Mouse (Mus musculus) liver, embryonic 11.5 days (tissue): ENCODE data around the gene Rbm34. TPM values are rescaled to one million over a fixed set of nuclear protein-coding genes. Genes with fewer than 3 reads are reported as not detected.

ENCODE experiments used
- ATAC-seq: fragments of 200-750 bp; cut with Nextera tagmentation; replicated peaks from 2 replicates; pipeline ENCODE4 v1.8.0; 2017; ENCODE audit warnings: moderate number of reproducible peaks, mild to moderate bottlenecking, moderate TSS enrichment, moderate library complexity; ENCODE audit not compliant: low FRiP score
- DNase-seq: peaks from one replicate; pipeline ENCODE4 v3.0.0-alpha.2; 2017; ENCODE audit warnings: low spot score
- H3K27ac ChIP-seq: fragments of 300-500 bp; sonication (generic); 2 replicates; pipeline ENCODE4 v1.5.1; 2014; ENCODE audit warnings: mild to moderate bottlenecking, low read depth, low read length, control low read depth
- H3K27me3 ChIP-seq: fragments of 300-500 bp; sonication (generic); replicated peaks from 2 replicates; pipeline ENCODE4 v1.6.1; 2014; ENCODE audit warnings: low read length, mixed read lengths; ENCODE audit not compliant: control insufficient read depth, insufficient read depth
- H3K36me3 ChIP-seq: fragments of 300-500 bp; sonication (generic); 2 replicates; pipeline ENCODE4 v1.6.1; 2014; ENCODE audit warnings: mild to moderate bottlenecking, low read length, moderate library complexity, mixed read lengths; ENCODE audit not compliant: control insufficient read depth, insufficient read depth
- H3K4me1 ChIP-seq: fragments of 300-500 bp; sonication (generic); replicated peaks from 2 replicates; pipeline ENCODE4 v1.6.1; 2014; ENCODE audit warnings: low read length, mixed read lengths; ENCODE audit not compliant: control insufficient read depth, insufficient read depth
- H3K4me2 ChIP-seq: fragments of 300-500 bp; sonication (generic); 2 replicates; pipeline ENCODE4 v1.6.1; 2014; ENCODE audit warnings: mild to moderate bottlenecking, control low read depth, moderate library complexity
- H3K4me3 ChIP-seq: fragments of 300-500 bp; sonication (generic); 2 replicates; pipeline ENCODE4 v1.5.1; 2014; ENCODE audit warnings: low read depth, low read length, control low read depth
- H3K9ac ChIP-seq: fragments of 300-500 bp; sonication (generic); 2 replicates; pipeline ENCODE4 v1.6.1; 2014; ENCODE audit warnings: low read depth, low read length, control low read depth
- H3K9me3 ChIP-seq: fragments of 300-500 bp; sonication (generic); 2 replicates; pipeline ENCODE4 v1.6.1; 2016; ENCODE audit warnings: low read length, inconsistent platforms, mixed read lengths; ENCODE audit not compliant: control insufficient read depth
- WGBS: fragments of 180-500 bp; shearing (Covaris S2); extraction: QIAGEN DNeasy Blood & Tissue Kit; methylation state at CpG from one replicate; pipeline ENCODE4 v1.1.7; 2014; 5-methylcytosine and 5-hydroxymethylcytosine counted together
- polyA plus RNA-seq: library from polyadenylated mRNA; unstranded; fragments of >200 nt; fragmentation: Nextera tagmentation; extraction: Ambion mirVana; gene quantifications from 2 replicates; pipeline ENCODE4 v1.2.1, GENCODE M21; 2014

Gene Rbm34
- polyA plus RNA-seq, 1 experiment from 2014 or later = 30.5 TPM

- peak overlapping the region; percentile 84 for H3K9ac ChIP-seq
- H3K9me3 ChIP-seq = no peaks in the 10 kb centered on the region
- peak overlapping the region; percentile 75; the same call in 1 of the 2 replicates for H3K27ac ChIP-seq
- DNase-seq (no peak), ATAC-seq (peak; percentile 25)
- H3K36me3 ChIP-seq = peaks cover 5% of the 10 kb centered on the region; the same call in 1 of the 2 replicates
- no peaks in the 10 kb centered on the region for H3K27me3 ChIP-seq
- 13% methylated on average over 13 of the region's 13 CpGs for WGBS
- peaks cover 13% of the 10 kb centered on the region for H3K4me1 ChIP-seq
- H3K4me2 ChIP-seq = peak overlapping the region; percentile 89
- peak overlapping the region; percentile 81 for H3K4me3 ChIP-seq
Observed at GRCm38 (mm10) chr8:126971314-126971664, 418 bp upstream of the Rbm34 start.

- no peak for ATAC-seq
- WGBS = 91% methylated on average over 1 of the region's 1 CpGs
- peak overlapping the region; percentile 84 for H3K4me2 ChIP-seq
Observed at GRCm38 (mm10) chr8:126969546-126969945, 1.3 kb downstream of the Rbm34 start.

GRCm38 (mm10) chr8:126968107-126968506 is 2.8 kb downstream of the Rbm34 start:
- H3K4me1 ChIP-seq = peaks cover 8% of the 10 kb centered on the region
- WGBS = 91% methylated on average over 6 of the region's 6 CpGs
- H3K4me2 ChIP-seq = no peak overlapping the region
- H3K27ac ChIP-seq = no peak overlapping the region
- H3K9me3 ChIP-seq = no peaks in the 10 kb centered on the region
- no peak overlapping the region for H3K9ac ChIP-seq
- no peak for ATAC-seq
- no peak overlapping the region for H3K4me3 ChIP-seq
- no peaks in the 10 kb centered on the region for H3K27me3 ChIP-seq
- peaks cover 18% of the 10 kb centered on the region for H3K36me3 ChIP-seq
- no peak for DNase-seq

More at GRCm38 (mm10) chr8:126969546-126969945, 1.3 kb downstream of the Rbm34 start:
- no peak overlapping the region for H3K27ac ChIP-seq
- H3K4me3 ChIP-seq = no peak overlapping the region; the same call in 1 of the 2 replicates
- H3K9ac ChIP-seq = no peak overlapping the region
- H3K4me1 ChIP-seq = peaks cover 13% of the 10 kb centered on the region
- no peaks in the 10 kb centered on the region for H3K9me3 ChIP-seq
- H3K27me3 ChIP-seq = no peaks in the 10 kb centered on the region
- no peak for DNase-seq
- H3K36me3 ChIP-seq = peaks cover 14% of the 10 kb centered on the region

GRCm38 (mm10) chr8:126965246-126965645 is 5.6 kb downstream of the Rbm34 start:
- no peak for ATAC-seq
- H3K27ac ChIP-seq = no peak overlapping the region
- H3K4me3 ChIP-seq = no peak overlapping the region
- H3K36me3 ChIP-seq = peaks cover 26% of the 10 kb centered on the region
- H3K4me1 ChIP-seq = peaks cover 8% of the 10 kb centered on the region
- no peaks in the 10 kb centered on the region for H3K27me3 ChIP-seq
- H3K9ac ChIP-seq = no peak overlapping the region
- WGBS = 82% methylated on average over 6 of the region's 6 CpGs
- no peak for DNase-seq
- no peaks in the 10 kb centered on the region for H3K9me3 ChIP-seq
- H3K4me2 ChIP-seq = no peak overlapping the region

- Histone ChIP-seq H3K36me3 (peaks cover 21% of the 10 kb centered on the region), H3K27ac (no peak overlapping the region), H3K4me3 (no peak overlapping the region), H3K9me3 (no peaks in the 10 kb centered on the region), H3K4me2 (no peak overlapping the region), H3K9ac (no peak overlapping the region), H3K27me3 (no peaks in the 10 kb centered on the region), H3K4me1 (no peaks in the 10 kb centered on the region)
- ATAC-seq (no peak), DNase-seq (no peak)
- 96% methylated on average over 1 of the region's 1 CpGs for WGBS
Observed at GRCm38 (mm10) chr8:126962871-126963270, 8.0 kb downstream of the Rbm34 start.

- DNase-seq = no peak
- ATAC-seq = no peak
- H3K4me2 ChIP-seq = no peak overlapping the region
- H3K9me3 ChIP-seq = no peaks in the 10 kb centered on the region
- H3K4me1 ChIP-seq = no peaks in the 10 kb centered on the region
- no peak overlapping the region for H3K9ac ChIP-seq
- H3K4me3 ChIP-seq = no peak overlapping the region
- no peak overlapping the region for H3K27ac ChIP-seq
- WGBS = 98% methylated on average over 3 of the region's 3 CpGs
- peaks cover 21% of the 10 kb centered on the region for H3K36me3 ChIP-seq
- no peaks in the 10 kb centered on the region for H3K27me3 ChIP-seq
Observed at GRCm38 (mm10) chr8:126961516-126961915, 9.4 kb downstream of the Rbm34 start.

GRCm38 (mm10) chr8:126951900-126952636 is 18.8 kb downstream of the Rbm34 start:
- Histone ChIP-seq H3K4me1 (no peaks in the 10 kb centered on the region), H3K9me3 (no peaks in the 10 kb centered on the region), H3K27ac (no peak overlapping the region), H3K4me3 (no peak overlapping the region), H3K27me3 (no peaks in the 10 kb centered on the region), H3K9ac (no peak overlapping the region), H3K4me2 (no peak overlapping the region), H3K36me3 (peaks cover 14% of the 10 kb centered on the region; the same call in 1 of the 2 replicates)
- DNase-seq (no peak), ATAC-seq (no peak)
- WGBS = 86% methylated on average over 11 of the region's 11 CpGs

GRCm38 (mm10) chr8:126949527-126949926 is 21.3 kb downstream of the Rbm34 start:
- H3K36me3 ChIP-seq = peaks cover 12% of the 10 kb centered on the region; the same call in 1 of the 2 replicates

GRCm38 (mm10) chr8:126946444-126946843 is 24.4 kb downstream of the Rbm34 start:
- peak overlapping the region; percentile 58; the same call in 1 of the 2 replicates for H3K27ac ChIP-seq
- H3K4me2 ChIP-seq = peak overlapping the region; percentile 66; the same call in 1 of the 2 replicates
- peaks cover 14% of the 10 kb centered on the region for H3K4me1 ChIP-seq
- H3K4me3 ChIP-seq = no peak overlapping the region
- H3K9me3 ChIP-seq = no peaks in the 10 kb centered on the region
- 79% methylated on average over 7 of the region's 7 CpGs for WGBS
- H3K9ac ChIP-seq = no peak overlapping the region
- ATAC-seq = no peak
- H3K36me3 ChIP-seq = peaks cover 6% of the 10 kb centered on the region; the same call in 1 of the 2 replicates
- no peaks in the 10 kb centered on the region for H3K27me3 ChIP-seq
- no peak for DNase-seq

More at GRCm38 (mm10) chr8:126949527-126949926, 21.3 kb downstream of the Rbm34 start:
- no peaks in the 10 kb centered on the region for H3K9me3 ChIP-seq
- no peak overlapping the region for H3K9ac ChIP-seq
- 86% methylated on average over 2 of the region's 2 CpGs for WGBS
- H3K4me3 ChIP-seq = no peak overlapping the region
- ATAC-seq (no peak), DNase-seq (no peak)
- H3K4me2 ChIP-seq = no peak overlapping the region
- H3K27me3 ChIP-seq = no peaks in the 10 kb centered on the region
- H3K27ac ChIP-seq = no peak overlapping the region
- H3K4me1 ChIP-seq = no peaks in the 10 kb centered on the region; the same call in none of the 2 replicates
